Mouse (Mus musculus) E14TG2a.4 (cell line): ENCODE results near the gene Dntt.

Source experiments
- H3K27me3 ChIP-seq: 2 replicates; pipeline ENCODE4 v1.6.1; 2014; ENCODE audit warnings: low read length, control low read depth; ENCODE audit not compliant: insufficient read depth
- H3K36me3 ChIP-seq: 2 replicates; pipeline ENCODE4 v1.6.1; 2014; ENCODE audit warnings: low read length, control low read depth; ENCODE audit not compliant: insufficient read depth
- H3K4me1 ChIP-seq: replicated peaks from 2 replicates; pipeline ENCODE4 v1.6.1; 2014; ENCODE audit warnings: low read depth, low read length, control low read depth
- H3K4me3 ChIP-seq: replicated peaks from 2 replicates; pipeline ENCODE4 v1.5.1; 2014; ENCODE audit warnings: mild to moderate bottlenecking, low read length
- H3K9me3 ChIP-seq: 2 replicates; pipeline ENCODE4 v1.6.1; 2014; ENCODE audit warnings: low read length, control low read depth
- CTCF ChIP-seq: conservative IDR thresholded peaks from 2 replicates; pipeline ENCODE4 v1.5.1; 2014; ENCODE audit warnings: low read length
- NANOG ChIP-seq: IDR thresholded peaks from 2 replicates; pipeline ENCODE4 v1.6.1; 2014; ENCODE audit warnings: borderline replicate concordance, low read length, mixed read lengths
- POU5F1 ChIP-seq: IDR thresholded peaks from 2 replicates; pipeline ENCODE4 v1.6.1; 2014; ENCODE audit warnings: low read length, borderline replicate concordance

Gene Dntt

GRCm38 (mm10) chr19:40992517-40993044, 36.5 kb upstream of the Dntt start:
- Histone ChIP-seq H3K27me3 (peaks cover 16% of the 10 kb centered on the region), H3K4me1 (peaks cover 33% of the 10 kb centered on the region), H3K4me3 (no peak overlapping the region), H3K36me3 (no peaks in the 10 kb centered on the region), H3K9me3 (no peaks in the 10 kb centered on the region)
- no peak for TF ChIP-seq CTCF
- no peak for TF ChIP-seq POU5F1
- TF ChIP-seq NANOG, result no peak

GRCm38 (mm10) chr19:40993356-40993755, 35.7 kb upstream of the Dntt start:
- Histone ChIP-seq H3K36me3 (no peaks in the 10 kb centered on the region), H3K4me3 (no peak overlapping the region), H3K9me3 (no peaks in the 10 kb centered on the region), H3K27me3 (peaks cover 16% of the 10 kb centered on the region), H3K4me1 (peaks cover 33% of the 10 kb centered on the region)
- TF ChIP-seq CTCF, result no peak
- no peak for TF ChIP-seq POU5F1
- TF ChIP-seq NANOG, result no peak

DNA sequence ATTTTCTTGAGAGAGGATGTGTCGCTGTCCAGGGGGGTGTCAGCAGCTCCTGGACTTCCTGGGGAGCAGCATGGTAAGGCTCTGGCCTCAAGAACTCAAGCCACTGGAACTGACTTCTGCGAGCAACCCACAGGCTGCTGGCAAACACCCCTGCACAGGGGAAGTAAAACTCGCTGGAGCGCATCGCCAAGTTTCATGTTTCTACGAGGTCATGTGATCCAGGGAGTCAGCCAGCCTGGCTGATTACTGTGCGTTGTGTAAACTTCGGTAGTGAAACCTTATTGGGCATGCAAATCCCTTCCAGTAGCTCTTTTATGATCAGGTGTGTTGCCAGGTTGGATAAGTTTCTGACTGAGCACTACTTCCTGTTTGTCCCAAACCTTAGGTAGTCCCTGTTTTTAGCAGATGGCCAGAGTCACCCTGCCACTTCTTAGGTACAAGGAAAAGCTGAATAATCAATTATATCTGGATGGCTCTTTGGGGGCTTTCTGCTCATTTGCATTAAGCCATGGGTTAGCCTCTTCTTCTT, 35.0 kb upstream of the Dntt start, which contains the start of gene Blnk:
TSS of gene Blnk (minus strand) at position 479 of the 529 bp plus-strand sequence.
- TF ChIP-seq CTCF, result no peak
- no peak for TF ChIP-seq POU5F1
- Histone ChIP-seq H3K4me1 (peaks cover 39% of the 10 kb centered on the region), H3K9me3 (no peaks in the 10 kb centered on the region), H3K27me3 (peaks cover 12% of the 10 kb centered on the region; the same call in 1 of the 2 replicates), H3K36me3 (no peaks in the 10 kb centered on the region), H3K4me3 (0 out of 2 replicates have a peak within 1 kb of the TSS, but pooled peaks have one; percentile 10)

GRCm38 (mm10) chr19:40994911-40995310, 34.2 kb upstream of the Dntt start:
- H3K4me3 ChIP-seq, result 0 out of 2 replicates have a peak overlapping the region, but pooled peaks have one; percentile 10
- TF ChIP-seq POU5F1, result no peak
- TF ChIP-seq NANOG, result no peak
- no peak for TF ChIP-seq CTCF
- no peaks in the 10 kb centered on the region for H3K9me3 ChIP-seq
- peaks cover 12% of the 10 kb centered on the region; the same call in 1 of the 2 replicates for H3K27me3 ChIP-seq
- no peaks in the 10 kb centered on the region for H3K36me3 ChIP-seq
- peaks cover 39% of the 10 kb centered on the region for H3K4me1 ChIP-seq

- TF ChIP-seq NANOG (no peak), CTCF (no peak)
- H3K27me3 ChIP-seq, result peaks cover 12% of the 10 kb centered on the region; the same call in 1 of the 2 replicates
- H3K4me3 ChIP-seq, result 0 out of 2 replicates have a peak overlapping the region, but pooled peaks have one; percentile 10
- peaks cover 35% of the 10 kb centered on the region for H3K4me1 ChIP-seq
- H3K36me3 ChIP-seq, result no peaks in the 10 kb centered on the region
- no peaks in the 10 kb centered on the region for H3K9me3 ChIP-seq
Observed at GRCm38 (mm10) chr19:40995449-40996401, 33.4 kb upstream of the Dntt start.

- Histone ChIP-seq H3K4me3 (no peak overlapping the region), H3K9me3 (peaks cover 9% of the 10 kb centered on the region), H3K27me3 (peaks cover 12% of the 10 kb centered on the region; the same call in 1 of the 2 replicates), H3K4me1 (peaks cover 35% of the 10 kb centered on the region), H3K36me3 (no peaks in the 10 kb centered on the region)
- TF ChIP-seq POU5F1, result no peak
- no peak for TF ChIP-seq CTCF
- TF ChIP-seq NANOG, result no peak
Observed at GRCm38 (mm10) chr19:40996722-40997121, 32.4 kb upstream of the Dntt start.

GRCm38 (mm10) chr19:40998469-40999170, 30.5 kb upstream of the Dntt start:
- H3K9me3 ChIP-seq, result peaks cover 28% of the 10 kb centered on the region
- H3K4me1 ChIP-seq, result peaks cover 35% of the 10 kb centered on the region
- H3K27me3 ChIP-seq, result peaks cover 7% of the 10 kb centered on the region; the same call in 1 of the 2 replicates
- H3K4me3 ChIP-seq, result no peak overlapping the region
- no peaks in the 10 kb centered on the region for H3K36me3 ChIP-seq
- TF ChIP-seq POU5F1, result no peak
- TF ChIP-seq CTCF, result no peak
- TF ChIP-seq NANOG, result no peak

GRCm38 (mm10) chr19:40999569-40999968, 29.5 kb upstream of the Dntt start:
- TF ChIP-seq CTCF, result no peak; the same call in 1 of the 2 replicates
- TF ChIP-seq POU5F1, result no peak
- no peak for TF ChIP-seq NANOG
- Histone ChIP-seq H3K4me1 (peaks cover 26% of the 10 kb centered on the region), H3K27me3 (peaks cover 7% of the 10 kb centered on the region; the same call in 1 of the 2 replicates), H3K36me3 (no peaks in the 10 kb centered on the region), H3K4me3 (no peak overlapping the region), H3K9me3 (peaks cover 33% of the 10 kb centered on the region)
